Mouse (Mus musculus) lung, postnatal 0 days (tissue): ENCODE measurements around the gene Hmox1. TPM values are rescaled to one million over a fixed set of nuclear protein-coding genes. Genes with fewer than 3 reads are reported as not detected.

Experiments used
- ATAC-seq: fragments of 200-750 bp; cut with Nextera tagmentation; 2 replicates; pipeline ENCODE4 v1.8.0; 2017; ENCODE audit warnings: moderate library complexity
- DNase-seq: peaks from one replicate; pipeline ENCODE4 v3.0.0-alpha.2; 2016; ENCODE audit warnings: low spot score
- H3K27ac ChIP-seq: fragments of 300-500 bp; sonication (generic); 2 replicates; pipeline ENCODE4 v1.5.1; 2014; ENCODE audit warnings: antibody characterized with exemption, mild to moderate bottlenecking, low read length, mixed read lengths
- H3K27me3 ChIP-seq: fragments of 300-500 bp; sonication (generic); replicated peaks from 2 replicates; pipeline ENCODE4 v1.6.1; 2014; ENCODE audit warnings: low read length, mixed read lengths; ENCODE audit not compliant: insufficient read depth
- H3K36me3 ChIP-seq: fragments of 300-500 bp; sonication (generic); 2 replicates; pipeline ENCODE4 v1.6.1; 2014; ENCODE audit warnings: low read length, mixed read lengths; ENCODE audit not compliant: insufficient read depth
- H3K4me1 ChIP-seq: fragments of 300-500 bp; sonication (generic); 2 replicates; pipeline ENCODE4 v1.6.1; 2014; ENCODE audit warnings: antibody characterized with exemption, low read depth, low read length, mixed read lengths; ENCODE audit not compliant: insufficient read depth
- H3K4me2 ChIP-seq: fragments of 300-500 bp; sonication (generic); replicated peaks from 2 replicates; pipeline ENCODE4 v1.6.1; 2014; ENCODE audit warnings: low read depth, mild to moderate bottlenecking, low read length, moderate library complexity, mixed read lengths
- H3K4me3 ChIP-seq: fragments of 300-500 bp; sonication (generic); 2 replicates; pipeline ENCODE4 v1.5.1; 2014; ENCODE audit warnings: low read depth, low read length
- H3K9ac ChIP-seq: fragments of 300-500 bp; sonication (generic); replicated peaks from 2 replicates; pipeline ENCODE4 v1.6.1; 2014; ENCODE audit warnings: low read depth, mild to moderate bottlenecking
- H3K9me3 ChIP-seq: fragments of 300-500 bp; sonication (generic); 2 replicates; pipeline ENCODE4 v1.6.1; 2016; ENCODE audit warnings: low read length, mixed read lengths
- CTCF ChIP-seq: IDR thresholded peaks from 2 replicates; pipeline ENCODE4 v1.5.1; 2016; ENCODE audit warnings: antibody characterized with exemption, mild to moderate bottlenecking
- EP300 ChIP-seq: IDR thresholded peaks from 2 replicates; pipeline ENCODE4 v1.6.1; 2016; ENCODE audit warnings: antibody characterized with exemption, mild to moderate bottlenecking, control low read depth
- WGBS: fragments of 180-500 bp; shearing (Covaris S2); extraction: QIAGEN DNeasy Blood & Tissue Kit; methylation state at CpG from one replicate; pipeline ENCODE4 v1.1.7; 2014; 5-methylcytosine and 5-hydroxymethylcytosine counted together
- polyA plus RNA-seq: library from polyadenylated mRNA; unstranded; fragments of >200 nt; fragmentation: Nextera tagmentation; extraction: Ambion mirVana; gene quantifications from 2 replicates; pipeline ENCODE4 v1.2.1, GENCODE M21; 2015

The Hmox1 gene
- polyA plus RNA-seq, 1 experiment from 2014 or later: 33.6 TPM

- H3K9me3 ChIP-seq: no peaks in the 10 kb centered on the region
- no peak overlapping the region for H3K4me3 ChIP-seq
- no peak overlapping the region for H3K27ac ChIP-seq
- 63% methylated on average over 8 of the region's 8 CpGs for WGBS
- no peaks in the 10 kb centered on the region for H3K27me3 ChIP-seq
- H3K4me1 ChIP-seq: no peaks in the 10 kb centered on the region
- H3K4me2 ChIP-seq: no peak overlapping the region
- no peak for DNase-seq
- no peaks in the 10 kb centered on the region for H3K36me3 ChIP-seq
- no peak for ATAC-seq
- no peak overlapping the region for H3K9ac ChIP-seq
- TF ChIP-seq CTCF: no peak
These were observed 10.0 kb downstream of the Hmox1 start for GRCm38 (mm10) chr8:75103376-75103878.

GRCm38 (mm10) chr8:75108527-75109235 lies 15.3 kb downstream of the Hmox1 start:
- Histone ChIP-seq H3K9ac (peak overlapping the region; percentile 55; the same call in 1 of the 2 replicates), H3K27ac (peak overlapping the region; percentile 72), H3K4me1 (peaks cover 5% of the 10 kb centered on the region; the same call in 1 of the 2 replicates), H3K36me3 (no peaks in the 10 kb centered on the region), H3K9me3 (no peaks in the 10 kb centered on the region), H3K4me2 (peak overlapping the region; percentile 96), H3K27me3 (no peaks in the 10 kb centered on the region), H3K4me3 (peak overlapping the region; percentile 62)
- ATAC-seq: peak; percentile 82
- WGBS: under 1% methylated on average over 9 of the region's 9 CpGs
- TF ChIP-seq CTCF (peak; percentile 95), EP300 (no peak)
- peak; percentile 93 for DNase-seq

GRCm38 (mm10) chr8:75109236-75109967 lies 16.0 kb downstream of the Hmox1 start, which contains the start of gene Mcm5:
Gene Mcm5, plus strand, starts transcription at chr8:75109569.
- Histone ChIP-seq H3K27me3 (no peaks in the 10 kb centered on the region), H3K4me2 (peak within 1 kb of the TSS; percentile 96), H3K4me1 (peaks cover 5% of the 10 kb centered on the region; the same call in 1 of the 2 replicates), H3K36me3 (no peaks in the 10 kb centered on the region), H3K4me3 (peak within 1 kb of the TSS; percentile 62), H3K9me3 (no peaks in the 10 kb centered on the region), H3K9ac (peak within 1 kb of the TSS; percentile 55), H3K27ac (peak within 1 kb of the TSS; percentile 72)
- DNase-seq: peak; percentile 99
- TF ChIP-seq EP300 (no peak), CTCF (no peak)
- ATAC-seq: peak; percentile 99
- WGBS: under 1% methylated on average over 59 of the region's 59 CpGs

- Histone ChIP-seq H3K4me3 (peak overlapping the region; percentile 62), H3K9me3 (no peaks in the 10 kb centered on the region), H3K4me2 (peak overlapping the region; percentile 96), H3K9ac (peak overlapping the region; percentile 54; the same call in 1 of the 2 replicates), H3K4me1 (peaks cover 5% of the 10 kb centered on the region; the same call in 1 of the 2 replicates), H3K36me3 (no peaks in the 10 kb centered on the region), H3K27me3 (no peaks in the 10 kb centered on the region), H3K27ac (no peak overlapping the region)
- DNase-seq: no peak
- TF ChIP-seq CTCF: no peak
- no peak for TF ChIP-seq EP300
- ATAC-seq: no peak
- 7% methylated on average over 13 of the region's 13 CpGs for WGBS
These were observed 16.7 kb downstream of the Hmox1 start for GRCm38 (mm10) chr8:75110093-75110492.

GRCm38 (mm10) chr8:75118505-75118904 lies 25.1 kb downstream of the Hmox1 start:
- 0 out of 2 replicates have a peak, but pooled peaks cover 11% of the 10 kb centered on the region for H3K36me3 ChIP-seq
- no peaks in the 10 kb centered on the region for H3K27me3 ChIP-seq
- H3K9me3 ChIP-seq: no peaks in the 10 kb centered on the region
- DNase-seq: no peak
- no peaks in the 10 kb centered on the region for H3K4me1 ChIP-seq
- no peak overlapping the region for H3K4me2 ChIP-seq
- no peak overlapping the region for H3K4me3 ChIP-seq
- H3K9ac ChIP-seq: no peak overlapping the region
- TF ChIP-seq CTCF: no peak
- TF ChIP-seq EP300: no peak
- WGBS: 82% methylated on average over 1 of the region's 1 CpGs
- ATAC-seq: no peak
- H3K27ac ChIP-seq: no peak overlapping the region

- H3K27me3 ChIP-seq: no peaks in the 10 kb centered on the region
- H3K27ac ChIP-seq: no peak overlapping the region
- no peaks in the 10 kb centered on the region for H3K9me3 ChIP-seq
- no peaks in the 10 kb centered on the region for H3K4me1 ChIP-seq
- ATAC-seq (no peak), DNase-seq (no peak)
- H3K9ac ChIP-seq: no peak overlapping the region
- H3K36me3 ChIP-seq: 0 out of 2 replicates have a peak, but pooled peaks cover 11% of the 10 kb centered on the region
- no peak overlapping the region for H3K4me2 ChIP-seq
- TF ChIP-seq EP300: no peak
- WGBS: 86% methylated on average over 2 of the region's 2 CpGs
- H3K4me3 ChIP-seq: no peak overlapping the region
These were observed 25.9 kb downstream of the Hmox1 start for GRCm38 (mm10) chr8:75119287-75119686.
